Mouse (Mus musculus): Measurements from ENCODE around the gene Polr1e. TPM values are rescaled to one million over a fixed set of nuclear protein-coding genes. Genes with fewer than 3 reads are reported as not detected.

Polr1e gene
- total and polyA plus RNA-seq, 3 experiments = 37.2 to 87.7 (median 78.6) TPM

DNA sequence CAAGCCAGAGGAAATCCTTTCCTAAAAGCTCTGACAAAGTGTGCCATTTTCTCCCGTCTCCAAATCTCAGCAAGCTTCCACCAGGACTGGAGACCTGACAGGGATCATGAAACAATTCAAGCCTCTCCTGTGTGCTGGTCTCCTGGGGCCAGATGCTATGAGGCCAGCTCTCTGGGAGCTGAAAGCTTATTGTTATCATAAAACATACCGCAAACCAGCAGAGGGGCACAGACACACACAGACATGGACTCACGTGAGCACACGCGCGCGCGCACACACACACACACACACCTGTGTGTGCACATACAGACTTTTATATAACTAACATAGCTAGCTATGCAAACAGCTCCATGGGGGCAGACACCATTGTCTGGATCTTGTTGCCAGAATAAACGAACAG lies 64.6 kb downstream of the Polr1e start:
- Histone ChIP-seq H3K9me3 (replicated peaks; ENCODE audit: low read length) (peaks cover under 1% of the 10 kb centered on the region), H3K79me2 (replicated peaks; ENCODE audit: control insufficient read depth, extremely low read depth, insufficient read depth, poor library complexity, severe bottlenecking) (no peaks in the 10 kb centered on the region), H3K36me3 (replicated peaks in 1 of 2; ENCODE audit: control insufficient read depth in 1 of 2, insufficient read depth in 1 of 2, low read length in 1 of 2) (no peaks in the 10 kb centered on the region), H3K27ac (ENCODE audit: insufficient read depth, low read depth) (no peak overlapping the region), H3K9ac (ENCODE audit: insufficient read depth, low read depth) (no peak overlapping the region), H3K4me3 (replicated peaks in 1 of 3; ENCODE audit: low read depth in 2 of 3, low read length in 2 of 3, poor library complexity in 1 of 3) (no peak overlapping the region), H3K4me2 (ENCODE audit: insufficient read depth, low read depth, poor library complexity, severe bottlenecking) (no peak overlapping the region; the same call in 1 of the 2 replicates), H3K27me3 (replicated peaks) (peaks cover 9% of the 10 kb centered on the region), H3K4me1 (ENCODE audit: control insufficient read depth in 1 of 2, insufficient read depth in 2 of 2) (peaks cover 3 to 8% of the 10 kb centered on the region in 2 experiments; a peak in 2 of 4 replicates)
- dilution Hi-C loops (cut with MboI; ENCODE audit: extremely low pct_ligation_motif_present, extremely low pct_unique_long_range_greater_than_20kb, low sequenced_read_pairs) (no loop called here), in situ Hi-C loops (cut with MboI; ENCODE audit: low pct_ligation_motif_present, low pct_unique_long_range_greater_than_20kb, low sequenced_read_pairs) (no loop called here)
- TF ChIP-seq MEF2A (IDR thresholded peaks at IDR 0.05; ENCODE audit: borderline replicate concordance, low read depth, low read length) (no peak), BHLHE40 (IDR thresholded peaks at IDR 0.05; ENCODE audit: low read depth, low read length) (peak; percentile 65)
- no peak for DNase-seq (ENCODE audit: extremely low read depth)

DNA sequence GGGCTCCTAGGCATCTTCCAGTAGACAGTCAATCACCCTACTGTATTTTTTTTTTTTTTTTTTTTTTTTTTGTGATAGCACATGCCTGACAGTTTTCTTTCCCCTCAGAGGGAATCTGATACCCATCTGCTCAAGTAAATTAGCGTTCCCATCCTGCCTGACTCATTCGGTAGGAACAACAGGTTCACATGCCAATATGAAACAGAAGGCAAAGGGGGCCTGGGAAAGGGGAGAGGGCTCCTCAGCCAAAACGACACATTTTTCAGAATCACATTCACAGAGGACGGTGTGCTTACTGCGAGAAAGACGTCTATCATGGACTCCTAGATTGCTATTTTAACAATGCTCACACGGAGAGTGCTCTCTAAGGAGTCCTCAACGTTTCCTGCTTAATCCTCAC lies 65.1 kb downstream of the Polr1e start:
- peaks cover 9% of the 10 kb centered on the region for H3K27me3 ChIP-seq (replicated peaks)
- no peak overlapping the region for H3K27ac ChIP-seq (ENCODE audit: insufficient read depth, low read depth)
- DNase-seq (ENCODE audit: extremely low read depth) = no peak
- H3K4me1 ChIP-seq (ENCODE audit: control insufficient read depth in 1 of 2, insufficient read depth in 2 of 2) = peaks cover 3 to 8% of the 10 kb centered on the region in 2 experiments; a peak in 2 of 4 replicates
- H3K4me3 ChIP-seq (replicated peaks in 1 of 3; ENCODE audit: low read depth in 2 of 3, low read length in 2 of 3, poor library complexity in 1 of 3) = no peak overlapping the region
- no peak overlapping the region; the same call in 1 of the 2 replicates for H3K9ac ChIP-seq (ENCODE audit: insufficient read depth, low read depth)
- in situ Hi-C loops (cut with MboI; ENCODE audit: low pct_ligation_motif_present, low pct_unique_long_range_greater_than_20kb, low sequenced_read_pairs) (no loop called here), dilution Hi-C loops (cut with MboI; ENCODE audit: extremely low pct_ligation_motif_present, extremely low pct_unique_long_range_greater_than_20kb, low sequenced_read_pairs) (no loop called here)
- TF ChIP-seq ETS1 (conservative IDR thresholded peaks at IDR 0.05; ENCODE audit: low read depth, low read length) (no peak), ZC3H11A (IDR thresholded peaks at IDR 0.05; ENCODE audit: low read depth, low read length) (no peak), HCFC1 (IDR thresholded peaks at IDR 0.05; ENCODE audit: low read depth, low read length) (no peak), ZNF384 (IDR thresholded peaks at IDR 0.05; ENCODE audit: low read depth, low read length) (peak; percentile 53), KAT2A (IDR thresholded peaks at IDR 0.05; ENCODE audit: insufficient replicate concordance, low read length) (no peak), ZKSCAN1 (IDR thresholded peaks at IDR 0.05; ENCODE audit: borderline replicate concordance, low read depth, low read length) (no peak)
- H3K79me2 ChIP-seq (replicated peaks; ENCODE audit: control insufficient read depth, extremely low read depth, insufficient read depth, poor library complexity, severe bottlenecking) = no peaks in the 10 kb centered on the region
- no peaks in the 10 kb centered on the region for H3K36me3 ChIP-seq (replicated peaks in 1 of 2; ENCODE audit: control insufficient read depth in 1 of 2, insufficient read depth in 1 of 2, low read length in 1 of 2)
- H3K4me2 ChIP-seq (ENCODE audit: insufficient read depth, low read depth, poor library complexity, severe bottlenecking) = peak overlapping the region; percentile 79
- no peaks in the 10 kb centered on the region for H3K9me3 ChIP-seq (replicated peaks; ENCODE audit: low read length)

DNA sequence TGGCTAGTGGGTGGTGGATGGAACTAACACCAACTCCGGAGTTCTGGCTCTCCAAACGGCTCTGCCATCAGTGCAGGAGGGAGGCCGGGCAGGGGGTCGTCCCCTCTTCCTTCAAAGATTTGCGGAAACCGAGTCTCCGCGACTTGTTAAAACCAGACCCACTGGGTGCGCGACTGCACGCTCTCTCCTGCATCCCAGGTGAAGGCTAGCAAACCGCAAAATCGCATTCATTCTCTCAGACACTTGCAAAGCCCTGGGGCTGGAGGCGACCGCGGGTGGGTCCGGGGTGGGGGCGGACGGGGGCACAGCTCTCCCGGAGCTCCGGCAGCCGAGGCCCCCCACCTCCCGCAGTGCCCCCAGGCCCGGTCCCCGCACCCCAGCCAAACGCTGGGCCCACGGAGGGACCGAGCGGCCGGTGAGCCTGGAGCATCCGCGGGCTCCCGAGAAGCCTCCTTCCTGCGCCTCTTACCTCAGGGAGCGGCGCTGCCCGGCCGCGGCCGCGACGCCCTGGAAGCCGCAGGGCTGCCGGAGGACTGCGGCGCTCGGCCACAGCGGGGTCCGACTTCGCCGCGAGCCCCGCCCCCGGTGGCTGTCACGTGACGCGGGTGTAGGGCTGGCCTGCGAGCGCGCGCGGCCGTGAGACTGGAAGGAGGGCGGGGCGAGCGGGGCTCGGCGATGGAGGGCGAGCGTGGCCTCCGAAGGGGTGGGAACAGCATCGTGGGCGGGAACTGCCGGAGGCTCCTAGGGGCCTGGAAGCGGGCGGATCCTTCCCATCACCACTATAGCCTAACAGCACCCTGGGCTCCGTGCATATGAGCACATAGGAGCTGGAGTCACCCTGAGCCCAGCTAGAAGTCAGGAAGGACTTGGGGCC lies 65.9 kb downstream of the Polr1e start, which contains the start of gene Fbxo10:
Fbxo10 (minus strand) TSS at position 584 of the 874 bp plus-strand sequence.
- H3K27ac ChIP-seq (ENCODE audit: insufficient read depth, low read depth) = no peak within 1 kb of the TSS
- no peaks in the 10 kb centered on the region for H3K9me3 ChIP-seq (replicated peaks; ENCODE audit: low read length)
- peak within 1 kb of the TSS; percentile 79 for H3K4me2 ChIP-seq (ENCODE audit: insufficient read depth, low read depth, poor library complexity, severe bottlenecking)
- no peaks in the 10 kb centered on the region for H3K79me2 ChIP-seq (replicated peaks; ENCODE audit: control insufficient read depth, extremely low read depth, insufficient read depth, poor library complexity, severe bottlenecking)
- DNase-seq (ENCODE audit: extremely low read depth) = peak; percentile 75
- H3K27me3 ChIP-seq (replicated peaks) = peaks cover 9% of the 10 kb centered on the region
- peak within 1 kb of the TSS; percentile 51 to 67 (median 58) for H3K4me3 ChIP-seq (replicated peaks in 1 of 3; ENCODE audit: low read depth in 2 of 3, low read length in 2 of 3, poor library complexity in 1 of 3)
- in situ Hi-C loops (cut with MboI; ENCODE audit: low pct_ligation_motif_present, low pct_unique_long_range_greater_than_20kb, low sequenced_read_pairs) (no loop called here), dilution Hi-C loops (cut with MboI; ENCODE audit: extremely low pct_ligation_motif_present, extremely low pct_unique_long_range_greater_than_20kb, low sequenced_read_pairs) (no loop called here)
- H3K4me1 ChIP-seq (ENCODE audit: control insufficient read depth in 1 of 2, insufficient read depth in 2 of 2) = peaks cover 3 to 8% of the 10 kb centered on the region in 2 experiments; a peak in 2 of 4 replicates
- H3K9ac ChIP-seq (ENCODE audit: insufficient read depth, low read depth) = peak within 1 kb of the TSS; percentile 60
- no peaks in the 10 kb centered on the region for H3K36me3 ChIP-seq (replicated peaks in 1 of 2; ENCODE audit: control insufficient read depth in 1 of 2, insufficient read depth in 1 of 2, low read length in 1 of 2)
- no peak for TF ChIP-seq CHD2 (IDR thresholded peaks at IDR 0.05; ENCODE audit: low read length)
- TF ChIP-seq POLR2A (IDR thresholded peaks at IDR 0.05; ENCODE audit: low read depth, low read length) = peak; percentile 72
- TF ChIP-seq RAD21 (IDR thresholded peaks at IDR 0.05; ENCODE audit: low read depth, low read length) = no peak
- TF ChIP-seq KAT2A (IDR thresholded peaks at IDR 0.05; ENCODE audit: insufficient replicate concordance, low read length) = no peak
- no peak for TF ChIP-seq ELF1 (IDR thresholded peaks at IDR 0.05; ENCODE audit: low read depth, low read length)
- TF ChIP-seq JUN (IDR thresholded peaks at IDR 0.05; ENCODE audit: insufficient read depth, low read depth, low read length) = no peak
- TF ChIP-seq SMC3 (IDR thresholded peaks at IDR 0.05; ENCODE audit: low read depth, low read length) = no peak
- no peak for TF ChIP-seq IRF4 (IDR thresholded peaks at IDR 0.05; ENCODE audit: low read depth, low read length)
- TF ChIP-seq MYC (IDR thresholded peaks at IDR 0.05; ENCODE audit: low read depth, low read length) = no peak
- TF ChIP-seq ZKSCAN1 (IDR thresholded peaks at IDR 0.05; ENCODE audit: borderline replicate concordance, low read depth, low read length) = no peak; the same call in 1 of the 2 replicates
- peak; percentile 55; the same call in 1 of the 2 replicates for TF ChIP-seq ZMIZ1 (IDR thresholded peaks at IDR 0.05; ENCODE audit: low read depth, low read length)
- no peak for TF ChIP-seq TBP (conservative IDR thresholded peaks at IDR 0.05; ENCODE audit: low read depth, low read length)
- TF ChIP-seq SIN3A (IDR thresholded peaks at IDR 0.05; ENCODE audit: low read length) = no peak
- TF ChIP-seq NRF1 (IDR thresholded peaks at IDR 0.05; ENCODE audit: low read depth, low read length) = peak; percentile 54; the same call in 1 of the 2 replicates
- TF ChIP-seq MEF2A (IDR thresholded peaks at IDR 0.05; ENCODE audit: borderline replicate concordance, low read depth, low read length) = no peak
- TF ChIP-seq CTCF (conservative IDR thresholded peaks at IDR 0.05 in 1 of 2, IDR thresholded peaks at IDR 0.05 in 1 of 2; ENCODE audit: low read depth in 2 of 2, low read length in 2 of 2) = no peak
- peak; percentile 97 for TF ChIP-seq USF1 (IDR thresholded peaks at IDR 0.05; ENCODE audit: low read depth, low read length)
- no peak for TF ChIP-seq E2F4 (IDR thresholded peaks at IDR 0.05; ENCODE audit: insufficient replicate concordance, low read depth, low read length)
